Mouse (Mus musculus) stomach, embryonic 15.5 days (tissue): ENCODE data around the gene Dnajc9. TPM values are rescaled to one million over a fixed set of nuclear protein-coding genes. Genes with fewer than 3 reads are reported as not detected.

Experiments used
- ATAC-seq: fragments of 200-750 bp; cut with Nextera tagmentation; 2 replicates; pipeline ENCODE4 v1.8.0; 2017; ENCODE audit warnings: low read depth, moderate number of reproducible peaks, moderate TSS enrichment; ENCODE audit not compliant: insufficient read depth, low FRiP score
- H3K27ac ChIP-seq: fragments of 300-500 bp; sonication (generic); 2 replicates; pipeline ENCODE4 v1.5.1; 2015; ENCODE audit warnings: mild to moderate bottlenecking, inconsistent platforms
- H3K27me3 ChIP-seq: fragments of 300-500 bp; sonication (generic); replicated peaks from 2 replicates; pipeline ENCODE4 v1.6.1; 2015; ENCODE audit warnings: inconsistent platforms
- H3K36me3 ChIP-seq: fragments of 300-500 bp; sonication (generic); 2 replicates; pipeline ENCODE4 v1.6.1; 2015; ENCODE audit warnings: inconsistent platforms
- H3K4me1 ChIP-seq: fragments of 300-500 bp; sonication (generic); 2 replicates; pipeline ENCODE4 v1.6.1; 2015; ENCODE audit warnings: inconsistent platforms
- H3K4me2 ChIP-seq: fragments of 300-500 bp; sonication (generic); 2 replicates; pipeline ENCODE4 v1.6.1; 2015; ENCODE audit warnings: mild to moderate bottlenecking, inconsistent platforms
- H3K4me3 ChIP-seq: fragments of 300-500 bp; sonication (generic); replicated peaks from 2 replicates; pipeline ENCODE4 v1.5.1; 2015; ENCODE audit warnings: inconsistent platforms
- H3K9ac ChIP-seq: fragments of 300-500 bp; sonication (generic); 2 replicates; pipeline ENCODE4 v1.6.1; 2015; ENCODE audit warnings: inconsistent platforms
- H3K9me3 ChIP-seq: fragments of 300-500 bp; sonication (generic); 2 replicates; pipeline ENCODE4 v1.6.1; 2016; ENCODE audit warnings: inconsistent platforms
- WGBS: fragments of 180-500 bp; shearing (Covaris S2); methylation state at CpG from one replicate; pipeline ENCODE4 v1.1.7; 2015; 5-methylcytosine and 5-hydroxymethylcytosine counted together
- polyA plus RNA-seq: library from polyadenylated mRNA; unstranded; fragments of >200 nt; fragmentation: Nextera tagmentation; extraction: Ambion mirVana; gene quantifications from 2 replicates; pipeline ENCODE4 v1.2.1, GENCODE M21; 2015

Dnajc9 gene
- polyA plus RNA-seq, 1 experiment from 2014 or later, result 149 TPM

DNA sequence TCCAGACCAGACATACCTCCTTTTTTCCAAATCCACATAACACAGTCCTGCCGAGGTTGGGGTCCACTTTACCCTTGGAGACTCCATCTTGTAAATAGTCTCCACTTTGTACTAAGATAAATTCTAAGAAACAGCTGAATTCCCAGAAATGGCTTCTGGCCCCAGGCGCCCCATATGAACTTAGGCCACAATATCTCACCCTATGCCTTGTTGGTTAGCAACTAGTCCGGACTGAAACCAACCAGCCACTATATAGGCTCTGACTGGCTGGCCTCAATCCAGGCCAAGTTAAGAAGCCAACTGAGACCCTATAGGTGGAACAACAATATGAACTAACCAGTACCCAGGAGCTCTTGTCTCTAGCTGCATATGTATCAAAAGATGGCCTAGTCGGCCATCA, 3.6 kb upstream of the Dnajc9 start:
- 84% methylated on average over 4 of the region's 4 CpGs for WGBS
- ATAC-seq, result no peak
- H3K4me2 ChIP-seq, result peak overlapping the region; percentile 24; the same call in 1 of the 2 replicates

DNA sequence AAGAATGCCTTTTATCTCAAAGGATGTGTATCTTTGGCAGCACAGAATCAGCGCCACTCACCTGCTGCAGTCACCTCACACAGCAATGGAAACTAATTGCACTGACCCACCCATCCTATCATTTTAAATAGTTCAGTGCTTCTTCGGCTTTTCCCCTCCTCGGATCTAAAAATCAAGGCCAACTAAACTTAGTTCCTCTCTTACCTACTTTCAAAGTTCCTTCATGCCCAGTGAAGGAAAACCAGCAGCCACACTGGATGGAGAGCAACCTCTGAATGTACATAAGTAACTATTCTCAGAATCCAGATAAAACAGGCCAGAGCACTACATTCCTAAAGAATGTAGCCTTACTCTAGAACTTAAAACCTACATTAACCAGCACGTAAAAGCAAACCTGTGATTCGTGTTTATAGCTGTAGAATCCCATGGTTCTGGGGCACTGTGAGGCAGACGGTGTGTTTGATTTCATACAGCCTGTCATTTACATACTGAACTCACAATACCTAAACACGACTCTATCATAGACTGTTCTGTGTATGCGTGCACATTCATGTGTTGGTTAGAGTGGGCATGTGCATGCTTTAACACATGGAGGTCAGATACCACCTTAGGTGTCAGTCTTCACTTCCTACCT, 853 bp upstream of the Dnajc9 start:
- no peak for ATAC-seq
- H3K27me3 ChIP-seq, result no peaks in the 10 kb centered on the region
- WGBS, result 82% methylated on average over 8 of the region's 8 CpGs
- peak overlapping the region; percentile 70; the same call in 1 of the 2 replicates for H3K4me2 ChIP-seq
- no peak overlapping the region for H3K9ac ChIP-seq
- peaks cover 23% of the 10 kb centered on the region for H3K4me1 ChIP-seq
- peak overlapping the region; percentile 85; the same call in 1 of the 2 replicates for H3K27ac ChIP-seq
- H3K4me3 ChIP-seq, result peak overlapping the region; percentile 88
- H3K9me3 ChIP-seq, result no peaks in the 10 kb centered on the region
- H3K36me3 ChIP-seq, result no peaks in the 10 kb centered on the region; the same call in 1 of the 2 replicates

More for the DNA sequence above, 3.6 kb upstream of the Dnajc9 start:
- Histone ChIP-seq H3K9ac (no peak overlapping the region), H3K9me3 (no peaks in the 10 kb centered on the region), H3K4me1 (peaks cover 8% of the 10 kb centered on the region), H3K4me3 (no peak overlapping the region), H3K27ac (no peak overlapping the region), H3K36me3 (no peaks in the 10 kb centered on the region; the same call in 1 of the 2 replicates), H3K27me3 (no peaks in the 10 kb centered on the region)

DNA sequence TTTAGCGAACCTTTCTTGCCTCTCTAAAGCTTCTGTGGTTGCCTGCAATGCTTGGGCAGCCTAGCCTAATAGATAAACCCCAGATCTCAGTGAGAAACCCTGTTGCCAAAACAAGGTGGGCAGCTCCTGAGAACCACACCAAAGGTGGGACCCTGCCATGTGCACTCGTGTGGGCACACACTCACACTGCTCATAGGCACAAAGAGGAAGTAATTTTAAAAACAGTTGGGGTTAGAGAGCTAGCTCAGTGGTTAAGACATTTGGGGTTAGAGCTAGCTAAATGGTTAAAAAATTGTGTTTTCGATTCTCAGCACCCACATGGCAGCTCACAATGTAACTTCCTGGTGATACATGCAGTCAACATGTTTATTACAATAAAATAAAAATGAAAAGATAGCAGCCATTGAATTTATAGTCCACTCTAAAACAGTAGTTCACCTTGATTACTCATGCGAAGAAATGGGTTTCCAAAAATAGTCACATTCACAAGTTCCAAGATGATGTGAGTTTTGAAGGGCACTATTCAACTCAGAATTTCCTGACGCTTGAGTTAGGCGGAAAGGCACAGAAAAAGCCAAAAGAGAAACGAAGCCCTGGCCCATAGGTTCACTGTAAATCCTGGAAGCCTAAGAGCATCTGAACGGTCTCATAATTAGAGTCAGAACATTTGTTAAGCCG, 8.8 kb downstream of the Dnajc9 start:
- Histone ChIP-seq H3K27me3 (no peaks in the 10 kb centered on the region), H3K9ac (no peak overlapping the region), H3K4me3 (no peak overlapping the region), H3K4me1 (no peaks in the 10 kb centered on the region), H3K36me3 (peaks cover 20% of the 10 kb centered on the region; the same call in 1 of the 2 replicates), H3K4me2 (no peak overlapping the region), H3K9me3 (no peaks in the 10 kb centered on the region), H3K27ac (no peak overlapping the region)
- 88% methylated on average over 9 of the region's 9 CpGs for WGBS
- ATAC-seq, result no peak

DNA sequence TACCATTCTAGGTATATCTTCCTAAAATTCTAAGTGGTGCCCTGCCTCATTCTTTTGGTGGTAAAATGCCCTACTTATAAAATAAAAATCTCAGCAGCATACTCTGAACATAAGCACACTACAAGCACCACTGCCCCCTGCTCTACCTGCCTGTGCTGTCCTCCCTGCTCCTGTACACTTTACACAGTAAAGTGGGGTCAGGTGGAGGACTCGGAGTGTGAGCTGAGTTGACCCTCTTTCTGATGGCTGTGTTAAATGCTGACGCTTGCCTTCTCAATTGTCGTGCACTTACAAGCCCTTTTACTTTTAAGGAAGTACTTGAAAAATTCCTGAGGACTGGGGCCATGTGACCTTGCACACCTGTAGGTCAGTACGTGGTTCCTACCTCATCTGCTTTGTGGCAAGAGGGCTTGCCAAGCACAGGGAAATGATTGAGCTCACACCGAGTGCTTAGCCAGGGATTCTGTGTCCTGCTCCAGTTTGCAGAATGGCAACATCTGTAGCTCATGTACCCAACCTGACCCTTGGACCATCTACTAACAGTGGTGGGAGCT, 9.5 kb downstream of the Dnajc9 start:
- no peak overlapping the region for H3K4me2 ChIP-seq
- no peaks in the 10 kb centered on the region for H3K27me3 ChIP-seq
- no peak overlapping the region for H3K9ac ChIP-seq
- no peak overlapping the region for H3K4me3 ChIP-seq
- WGBS, result 72% methylated on average over 5 of the region's 5 CpGs
- H3K9me3 ChIP-seq, result no peaks in the 10 kb centered on the region
- no peaks in the 10 kb centered on the region for H3K4me1 ChIP-seq
- peaks cover 23% of the 10 kb centered on the region for H3K36me3 ChIP-seq
- no peak overlapping the region for H3K27ac ChIP-seq
- no peak for ATAC-seq

DNA sequence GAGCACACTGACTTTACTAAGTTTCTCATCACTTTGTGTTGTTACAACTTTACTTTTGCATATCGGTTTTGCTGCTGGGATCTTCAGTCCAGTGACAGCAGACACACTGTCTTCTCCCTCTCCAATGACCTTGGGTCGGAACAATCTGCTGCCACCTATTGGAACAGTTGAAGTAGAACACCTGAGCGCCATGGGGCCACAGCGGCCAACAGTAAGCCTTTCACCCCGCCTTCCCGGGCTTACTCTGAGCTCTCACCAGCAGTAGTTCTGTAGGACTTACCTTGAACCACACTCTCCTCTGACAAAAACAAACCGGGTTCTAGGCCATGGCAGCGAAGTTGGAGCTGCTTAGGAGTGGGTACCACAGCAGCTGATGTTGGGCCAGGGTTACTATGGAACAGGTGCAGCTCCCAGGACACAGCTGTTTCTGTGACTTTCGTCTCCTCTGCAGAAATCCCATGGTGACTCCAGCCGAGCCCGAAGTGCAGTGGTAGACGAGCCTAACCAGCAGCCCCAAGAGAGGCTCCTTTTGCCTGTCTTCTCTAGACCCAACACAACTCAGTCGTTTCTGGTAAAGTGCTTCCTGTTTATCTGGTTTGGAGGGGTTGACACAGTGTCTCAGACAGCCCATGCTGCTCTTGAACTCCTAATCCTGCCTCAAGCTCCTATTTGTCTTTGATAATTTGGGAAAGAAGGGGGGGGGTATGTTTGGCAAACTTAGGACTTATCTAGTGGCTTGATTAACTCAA, 10.2 kb downstream of the Dnajc9 start:
- no peak overlapping the region for H3K27ac ChIP-seq
- H3K9me3 ChIP-seq, result no peaks in the 10 kb centered on the region
- H3K4me1 ChIP-seq, result no peaks in the 10 kb centered on the region
- H3K9ac ChIP-seq, result no peak overlapping the region
- 35% methylated on average over 13 of the region's 13 CpGs for WGBS
- H3K4me2 ChIP-seq, result no peak overlapping the region
- H3K27me3 ChIP-seq, result no peaks in the 10 kb centered on the region
- peak; percentile 63; the same call in 1 of the 2 replicates for ATAC-seq
- H3K36me3 ChIP-seq, result peaks cover 22% of the 10 kb centered on the region
- H3K4me3 ChIP-seq, result no peak overlapping the region

DNA sequence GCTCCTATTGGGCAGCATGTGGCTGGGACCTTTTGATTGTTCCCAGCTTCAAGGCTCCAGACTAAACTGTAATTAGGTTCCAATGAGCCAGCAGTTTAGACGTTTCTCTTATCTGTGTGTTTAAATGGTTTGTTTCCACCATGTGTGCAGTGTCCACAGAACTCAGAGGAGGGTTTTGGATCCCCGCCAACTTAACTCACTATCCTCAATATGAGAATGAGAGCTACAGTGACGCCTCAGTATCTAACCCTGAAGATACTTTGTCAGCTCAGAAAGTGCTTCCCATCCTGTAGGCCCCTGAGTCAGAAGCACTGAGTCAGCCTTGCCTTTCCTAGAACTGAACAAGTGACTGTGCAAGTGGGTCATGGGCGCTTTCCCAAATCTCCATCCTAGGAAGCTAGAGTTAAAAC, 11.6 kb downstream of the Dnajc9 start:
- no peak overlapping the region for H3K9ac ChIP-seq
- no peak overlapping the region for H3K4me3 ChIP-seq
- H3K4me1 ChIP-seq, result no peaks in the 10 kb centered on the region
- H3K27ac ChIP-seq, result no peak overlapping the region
- H3K4me2 ChIP-seq, result no peak overlapping the region
- ATAC-seq, result no peak
- H3K27me3 ChIP-seq, result no peaks in the 10 kb centered on the region
- H3K36me3 ChIP-seq, result peaks cover 17% of the 10 kb centered on the region
- 53% methylated on average over 4 of the region's 4 CpGs for WGBS
- no peaks in the 10 kb centered on the region for H3K9me3 ChIP-seq

DNA sequence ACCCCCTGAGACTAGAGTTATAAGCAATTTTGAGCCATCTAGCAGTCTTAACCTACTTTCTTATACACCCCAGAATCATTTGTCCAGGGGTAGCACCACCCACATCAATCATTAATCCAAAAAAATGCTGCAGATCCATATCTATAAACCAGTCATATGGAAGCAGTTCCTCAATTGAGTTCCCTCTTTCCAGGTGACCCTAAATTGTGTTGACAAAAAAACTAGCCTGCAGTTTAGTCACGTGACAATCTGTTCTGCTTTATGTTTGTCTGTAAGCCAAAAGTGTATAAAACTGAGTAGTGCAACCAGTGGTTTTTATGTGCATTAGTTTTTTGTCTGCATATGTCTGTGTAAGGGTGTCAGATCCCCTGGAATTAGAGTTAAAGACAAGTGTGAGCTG, 16.9 kb downstream of the Dnajc9 start:
- 80% methylated on average over 1 of the region's 1 CpGs for WGBS
- Histone ChIP-seq H3K4me3 (no peak overlapping the region), H3K9me3 (no peaks in the 10 kb centered on the region), H3K9ac (no peak overlapping the region), H3K36me3 (peaks cover 20% of the 10 kb centered on the region), H3K27ac (no peak overlapping the region), H3K4me1 (no peaks in the 10 kb centered on the region), H3K27me3 (no peaks in the 10 kb centered on the region), H3K4me2 (no peak overlapping the region)
- ATAC-seq, result no peak

DNA sequence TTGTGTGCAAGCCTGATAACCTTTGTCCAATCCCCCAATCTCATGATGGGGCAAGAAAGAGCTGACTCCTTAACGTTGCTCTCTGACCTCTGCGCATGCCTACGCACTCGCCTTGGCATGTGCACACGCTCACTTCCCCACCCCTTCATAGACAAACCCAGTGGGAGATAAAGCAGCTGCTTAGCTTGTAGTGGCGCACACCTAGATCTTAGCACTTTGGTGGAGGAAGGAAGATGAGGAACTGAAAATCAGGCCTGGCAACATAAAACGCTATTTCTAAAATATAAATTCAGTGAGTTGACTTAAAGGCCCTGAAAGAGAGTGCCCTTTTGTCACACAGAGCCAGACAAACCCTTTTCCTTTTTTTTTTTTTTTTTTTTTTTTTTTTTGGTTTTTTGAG, 17.9 kb downstream of the Dnajc9 start:
- no peaks in the 10 kb centered on the region for H3K9me3 ChIP-seq
- H3K9ac ChIP-seq, result no peak overlapping the region
- 82% methylated on average over 7 of the region's 7 CpGs for WGBS
- no peak for ATAC-seq
- H3K36me3 ChIP-seq, result peaks cover 20% of the 10 kb centered on the region
- H3K27me3 ChIP-seq, result no peaks in the 10 kb centered on the region
- no peak overlapping the region for H3K4me2 ChIP-seq
- H3K4me1 ChIP-seq, result no peaks in the 10 kb centered on the region
- no peak overlapping the region for H3K4me3 ChIP-seq
- H3K27ac ChIP-seq, result no peak overlapping the region

DNA sequence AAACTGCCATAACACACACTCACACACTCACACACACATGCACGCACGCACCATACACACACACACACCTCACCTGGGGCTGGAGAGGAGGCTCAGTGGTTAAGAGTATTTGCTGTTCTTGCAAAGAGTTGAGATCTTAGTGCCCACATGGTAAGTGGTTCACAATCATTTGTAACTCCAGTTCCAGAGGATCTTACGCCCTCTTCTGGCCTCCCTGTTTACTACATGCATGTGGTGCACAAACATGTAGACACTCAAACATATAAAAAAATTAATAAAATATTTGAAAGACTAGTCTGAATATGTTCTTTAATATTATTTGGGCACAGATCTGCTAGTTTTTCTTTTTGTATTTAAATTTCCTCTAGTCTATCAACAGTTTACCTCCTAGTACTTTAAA, 20.4 kb downstream of the Dnajc9 start:
- H3K4me1 ChIP-seq, result no peaks in the 10 kb centered on the region
- no peak for ATAC-seq
- H3K4me3 ChIP-seq, result no peak overlapping the region
- H3K9me3 ChIP-seq, result no peaks in the 10 kb centered on the region
- no peaks in the 10 kb centered on the region for H3K27me3 ChIP-seq
- no peak overlapping the region for H3K27ac ChIP-seq
- H3K36me3 ChIP-seq, result peaks cover 16% of the 10 kb centered on the region
- no peak overlapping the region for H3K4me2 ChIP-seq
- WGBS, result 92% methylated on average over 3 of the region's 3 CpGs
- no peak overlapping the region for H3K9ac ChIP-seq

DNA sequence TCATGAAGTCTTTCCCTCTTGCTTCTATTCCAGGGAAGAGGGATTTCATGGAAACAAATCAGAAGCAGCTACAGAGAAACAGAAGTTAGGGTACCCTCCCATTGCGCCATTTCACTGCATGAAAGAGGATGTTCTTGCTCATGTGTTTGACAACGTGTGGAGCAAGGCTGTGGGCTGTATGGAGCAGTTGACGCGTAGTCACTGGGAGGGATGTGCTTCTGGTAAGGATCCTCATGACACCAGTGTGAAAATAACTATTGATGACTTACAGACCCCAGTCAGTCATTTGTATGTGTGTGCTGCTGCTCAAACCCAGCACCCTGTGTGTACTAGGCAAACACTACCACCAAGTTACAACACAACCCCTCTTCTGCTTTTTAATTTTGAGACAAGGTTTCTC, 25.5 kb downstream of the Dnajc9 start:
- Histone ChIP-seq H3K9ac (no peak overlapping the region), H3K4me1 (no peaks in the 10 kb centered on the region), H3K4me2 (no peak overlapping the region), H3K4me3 (no peak overlapping the region), H3K9me3 (no peaks in the 10 kb centered on the region), H3K27ac (no peak overlapping the region), H3K27me3 (no peaks in the 10 kb centered on the region), H3K36me3 (peaks cover 41% of the 10 kb centered on the region)
- ATAC-seq, result no peak
- 92% methylated on average over 4 of the region's 4 CpGs for WGBS

DNA sequence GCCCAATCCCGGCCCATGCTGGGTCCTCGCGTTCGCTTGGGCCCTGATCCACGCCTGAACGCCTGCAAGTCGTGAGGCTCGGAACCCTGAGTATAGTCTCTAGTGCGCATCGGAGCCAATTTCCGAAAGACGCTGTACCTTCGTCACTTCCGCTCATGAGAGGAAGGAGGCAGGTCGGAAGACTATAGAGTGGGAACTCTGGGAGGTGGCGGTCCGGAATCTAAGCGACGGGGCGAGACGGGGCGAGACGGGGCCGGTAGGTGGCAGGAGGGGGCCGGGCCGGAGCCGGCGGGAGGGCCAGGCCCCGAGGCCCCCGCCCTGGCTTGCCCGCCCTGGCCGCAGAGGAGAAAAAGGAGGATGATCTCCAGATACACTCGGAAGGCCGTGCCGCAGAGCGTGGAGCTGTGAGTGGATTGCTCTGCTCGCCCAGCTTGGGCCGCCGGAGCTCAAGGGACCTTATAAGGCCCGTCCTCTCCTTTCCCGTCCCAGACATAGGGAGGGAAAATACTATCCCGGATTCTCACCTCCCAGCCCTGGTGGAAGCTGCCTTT, 40.6 kb downstream of the Dnajc9 start, which contains the start of the genes Ecd and Fam149b:
TSS of gene Ecd (minus strand) at position 131 of the 551 bp plus-strand sequence.
TSS of gene Fam149b (plus strand) at position 172 of the 551 bp plus-strand sequence.
- Histone ChIP-seq H3K36me3 (peaks cover 9% of the 10 kb centered on the region; the same call in 1 of the 2 replicates), H3K27ac (peak within 1 kb of the TSS; percentile 94), H3K4me3 (peak within 1 kb of the TSS; percentile 71), H3K27me3 (no peaks in the 10 kb centered on the region), H3K9me3 (no peaks in the 10 kb centered on the region), H3K4me1 (no peaks in the 10 kb centered on the region), H3K4me2 (peak within 1 kb of the TSS; percentile 64), H3K9ac (peak within 1 kb of the TSS; percentile 79)
- peak; percentile 99 for ATAC-seq
- WGBS, result under 1% methylated on average over 42 of the region's 42 CpGs
